Mouse (Mus musculus) lung, postnatal 0 days (tissue): ENCODE results near the gene Amdhd2. TPM values are rescaled to one million over a fixed set of nuclear protein-coding genes. Genes with fewer than 3 reads are reported as not detected.
A peak's percentile ranks its signal among the peaks of the same experiment; 100 is the strongest.

Experiments used
- ATAC-seq: fragments of 200-750 bp; cut with Nextera tagmentation; 2 replicates; pipeline ENCODE4 v1.8.0; 2017; ENCODE audit warnings: moderate library complexity
- DNase-seq: peaks from one replicate; pipeline ENCODE4 v3.0.0-alpha.2; 2016; ENCODE audit warnings: low spot score
- H3K27ac ChIP-seq: fragments of 300-500 bp; sonication (generic); 2 replicates; pipeline ENCODE4 v1.5.1; 2014; ENCODE audit warnings: antibody characterized with exemption, mild to moderate bottlenecking, low read length, mixed read lengths
- H3K27me3 ChIP-seq: fragments of 300-500 bp; sonication (generic); replicated peaks from 2 replicates; pipeline ENCODE4 v1.6.1; 2014; ENCODE audit warnings: low read length, mixed read lengths; ENCODE audit not compliant: insufficient read depth
- H3K36me3 ChIP-seq: fragments of 300-500 bp; sonication (generic); 2 replicates; pipeline ENCODE4 v1.6.1; 2014; ENCODE audit warnings: low read length, mixed read lengths; ENCODE audit not compliant: insufficient read depth
- H3K4me1 ChIP-seq: fragments of 300-500 bp; sonication (generic); 2 replicates; pipeline ENCODE4 v1.6.1; 2014; ENCODE audit warnings: antibody characterized with exemption, low read depth, low read length, mixed read lengths; ENCODE audit not compliant: insufficient read depth
- H3K4me2 ChIP-seq: fragments of 300-500 bp; sonication (generic); replicated peaks from 2 replicates; pipeline ENCODE4 v1.6.1; 2014; ENCODE audit warnings: low read depth, mild to moderate bottlenecking, low read length, moderate library complexity, mixed read lengths
- H3K4me3 ChIP-seq: fragments of 300-500 bp; sonication (generic); 2 replicates; pipeline ENCODE4 v1.5.1; 2014; ENCODE audit warnings: low read depth, low read length
- H3K9ac ChIP-seq: fragments of 300-500 bp; sonication (generic); replicated peaks from 2 replicates; pipeline ENCODE4 v1.6.1; 2014; ENCODE audit warnings: low read depth, mild to moderate bottlenecking
- H3K9me3 ChIP-seq: fragments of 300-500 bp; sonication (generic); 2 replicates; pipeline ENCODE4 v1.6.1; 2016; ENCODE audit warnings: low read length, mixed read lengths
- CTCF ChIP-seq: IDR thresholded peaks from 2 replicates; pipeline ENCODE4 v1.5.1; 2016; ENCODE audit warnings: antibody characterized with exemption, mild to moderate bottlenecking
- EP300 ChIP-seq: IDR thresholded peaks from 2 replicates; pipeline ENCODE4 v1.6.1; 2016; ENCODE audit warnings: antibody characterized with exemption, mild to moderate bottlenecking, control low read depth
- WGBS: fragments of 180-500 bp; shearing (Covaris S2); extraction: QIAGEN DNeasy Blood & Tissue Kit; methylation state at CpG from one replicate; pipeline ENCODE4 v1.1.7; 2014; 5-methylcytosine and 5-hydroxymethylcytosine counted together
- polyA plus RNA-seq: library from polyadenylated mRNA; unstranded; fragments of >200 nt; fragmentation: Nextera tagmentation; extraction: Ambion mirVana; gene quantifications from 2 replicates; pipeline ENCODE4 v1.2.1, GENCODE M21; 2015

The Amdhd2 gene
- polyA plus RNA-seq, 1 experiment from 2014 or later: 44.1 TPM

DNA sequence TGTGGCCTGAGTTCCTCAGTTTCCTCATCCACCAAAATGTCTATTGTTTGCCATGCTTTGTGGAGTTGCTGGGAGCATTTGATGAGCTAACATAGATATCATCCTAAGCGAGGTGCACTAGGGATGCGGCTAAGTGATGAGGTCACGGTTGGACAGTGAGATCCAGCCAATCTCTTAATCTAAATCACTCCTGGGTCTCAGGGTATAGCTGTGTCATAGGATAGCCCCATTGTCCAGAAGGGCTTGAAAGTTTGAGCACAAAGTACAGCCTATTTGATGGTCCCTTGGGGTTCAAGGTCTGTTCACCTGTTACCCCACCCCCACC is 46.3 kb upstream of the Amdhd2 start:
- Histone ChIP-seq H3K9ac (no peak overlapping the region), H3K36me3 (no peaks in the 10 kb centered on the region), H3K27me3 (0 out of 2 replicates have a peak, but pooled peaks cover 11% of the 10 kb centered on the region), H3K4me2 (no peak overlapping the region), H3K27ac (no peak overlapping the region), H3K9me3 (no peaks in the 10 kb centered on the region), H3K4me3 (no peak overlapping the region), H3K4me1 (peaks cover 30% of the 10 kb centered on the region)
- ATAC-seq (no peak), DNase-seq (no peak)
- WGBS: 66% methylated on average over 3 of the region's 3 CpGs
- TF ChIP-seq CTCF (no peak), EP300 (no peak)

DNA sequence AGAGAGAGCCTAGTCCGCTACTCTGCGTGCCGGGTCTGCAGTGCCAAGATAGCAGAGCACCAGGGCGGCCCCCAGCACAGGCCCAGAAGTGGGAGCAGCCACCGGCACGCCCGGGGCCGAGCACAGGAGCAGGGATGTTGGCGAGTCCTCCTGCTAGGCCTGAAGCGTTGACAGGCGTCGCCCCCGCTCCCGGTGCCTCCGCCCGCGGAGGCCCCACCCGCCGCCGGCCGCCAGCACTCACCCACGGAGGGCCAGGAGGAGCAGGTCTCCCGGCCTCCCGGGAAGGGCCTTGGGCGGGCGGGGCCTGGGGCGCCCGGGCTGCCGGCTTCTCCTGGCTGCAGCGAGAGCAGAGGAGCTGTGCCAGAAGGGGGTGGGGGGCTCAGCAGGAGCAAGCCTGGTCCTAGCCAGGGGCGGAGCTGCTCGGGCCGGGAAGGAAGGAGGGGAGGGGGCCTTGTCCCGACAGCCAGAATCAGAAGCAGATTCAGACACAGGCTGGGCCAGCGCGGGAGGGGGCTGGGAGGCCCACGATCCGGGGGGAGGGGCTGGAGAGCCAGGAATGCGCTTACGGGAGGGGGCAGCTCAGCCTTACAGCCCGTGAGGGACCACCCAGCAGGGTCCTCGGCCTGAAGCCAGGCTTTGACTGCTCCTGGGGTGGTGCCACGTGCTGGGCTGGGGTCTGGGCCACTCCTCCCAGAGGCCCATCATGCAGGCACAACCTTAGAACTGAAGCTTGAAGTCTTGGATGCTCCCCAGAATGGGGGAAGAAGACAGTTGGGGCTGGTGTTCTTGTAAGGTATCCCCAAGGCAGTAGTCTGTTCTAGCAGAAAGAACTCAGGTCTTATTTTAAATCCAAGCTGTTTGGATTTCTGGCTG is 45.7 kb upstream of the Amdhd2 start, which contains the start of gene Ntn3:
Gene Ntn3 (minus strand): TSS at position 489 of the 873 bp plus-strand sequence.
- 2% methylated on average over 36 of the region's 43 CpGs for WGBS
- TF ChIP-seq CTCF (no peak), EP300 (no peak)
- 0 out of 2 replicates have a peak, but pooled peaks cover 11% of the 10 kb centered on the region for H3K27me3 ChIP-seq
- H3K9ac ChIP-seq: peak within 1 kb of the TSS; percentile 45; the same call in 1 of the 2 replicates
- peaks cover 36% of the 10 kb centered on the region for H3K4me1 ChIP-seq
- peak; percentile 7 for ATAC-seq
- H3K4me3 ChIP-seq: peak within 1 kb of the TSS; percentile 36
- no peaks in the 10 kb centered on the region for H3K9me3 ChIP-seq
- peak within 1 kb of the TSS; percentile 64 for H3K4me2 ChIP-seq
- H3K36me3 ChIP-seq: no peaks in the 10 kb centered on the region
- DNase-seq: peak; percentile 36
- H3K27ac ChIP-seq: peak within 1 kb of the TSS; percentile 16; the same call in 1 of the 2 replicates

DNA sequence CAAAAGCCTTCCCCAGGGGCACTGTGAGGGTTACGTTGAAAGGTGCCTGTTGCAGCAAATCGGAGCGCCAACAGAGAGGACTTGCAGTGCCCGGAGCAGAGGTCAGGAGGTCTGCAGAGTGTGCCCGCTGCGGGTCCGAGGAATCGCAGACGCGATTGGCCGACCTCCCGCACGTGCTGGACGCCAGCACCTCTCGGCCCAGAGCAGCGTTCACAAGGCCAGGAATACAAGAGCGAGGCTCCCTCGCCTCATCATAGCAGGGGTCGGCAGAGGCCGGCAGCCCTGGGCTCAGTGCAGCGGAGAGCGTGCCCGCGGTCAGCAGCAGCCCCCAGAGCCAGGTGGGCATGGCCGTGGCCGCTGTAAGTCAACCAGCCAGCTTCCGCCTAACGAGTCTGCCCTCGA is 45.1 kb upstream of the Amdhd2 start:
- Histone ChIP-seq H3K9me3 (no peaks in the 10 kb centered on the region), H3K27me3 (0 out of 2 replicates have a peak, but pooled peaks cover 11% of the 10 kb centered on the region), H3K27ac (peak overlapping the region; percentile 16; the same call in 1 of the 2 replicates), H3K4me3 (peak overlapping the region; percentile 36), H3K4me1 (peaks cover 40% of the 10 kb centered on the region), H3K9ac (peak overlapping the region; percentile 45; the same call in 1 of the 2 replicates), H3K36me3 (no peaks in the 10 kb centered on the region), H3K4me2 (peak overlapping the region; percentile 64)
- DNase-seq (no peak), ATAC-seq (0 out of 2 replicates have a peak, but pooled peaks have one; percentile 0)
- 5% methylated on average over 29 of the region's 29 CpGs for WGBS
- TF ChIP-seq CTCF (no peak), EP300 (no peak)

DNA sequence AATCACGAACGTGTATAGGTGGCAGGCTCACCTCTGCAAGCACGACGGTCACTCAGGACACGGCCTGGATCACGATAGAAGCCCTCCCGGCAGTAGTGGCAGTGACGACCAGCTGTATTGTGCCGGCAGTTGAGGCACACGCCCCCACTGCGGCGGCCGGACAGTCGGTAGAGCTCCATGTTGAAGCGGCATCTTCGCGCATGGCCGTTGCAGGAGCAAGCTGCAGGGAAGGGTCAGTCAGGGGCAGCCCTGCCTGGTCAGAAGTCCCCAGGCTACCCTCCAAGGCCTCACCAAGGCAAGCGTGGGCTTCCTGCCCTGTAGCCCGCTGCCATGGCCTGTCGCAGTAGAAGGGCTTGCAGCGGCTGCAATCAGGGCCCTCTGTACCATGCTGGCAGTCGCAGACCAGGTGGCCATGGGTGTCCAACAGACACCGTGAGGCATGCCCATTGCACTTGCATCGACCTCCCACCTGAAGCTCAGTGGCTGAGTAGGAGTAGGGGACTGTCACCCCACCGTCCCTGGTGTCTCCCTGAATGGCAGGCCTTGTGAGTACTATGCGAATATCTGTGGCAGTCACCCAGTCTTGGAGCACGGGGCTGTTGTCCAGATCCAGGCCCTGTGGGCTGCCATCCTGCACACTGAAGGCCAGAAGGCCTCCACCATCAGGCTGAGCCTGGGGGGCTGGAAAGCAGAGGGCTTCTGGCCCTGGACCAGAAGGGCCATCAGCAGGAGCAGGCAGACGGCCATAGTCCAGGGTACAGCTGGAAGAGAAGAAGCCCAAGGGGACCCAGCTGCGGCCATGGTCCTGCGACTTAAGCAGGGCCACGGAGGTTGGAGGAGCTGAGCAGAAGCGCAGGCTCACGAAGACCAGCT is 44.4 kb upstream of the Amdhd2 start:
- Histone ChIP-seq H3K27me3 (0 out of 2 replicates have a peak, but pooled peaks cover 11% of the 10 kb centered on the region), H3K4me3 (0 out of 2 replicates have a peak overlapping the region, but pooled peaks have one; percentile 36), H3K4me1 (peaks cover 40% of the 10 kb centered on the region), H3K9me3 (no peaks in the 10 kb centered on the region), H3K27ac (no peak overlapping the region), H3K9ac (peak overlapping the region; percentile 45; the same call in 1 of the 2 replicates), H3K4me2 (peak overlapping the region; percentile 64), H3K36me3 (no peaks in the 10 kb centered on the region)
- DNase-seq: no peak
- no peak for ATAC-seq
- WGBS: 68% methylated on average over 34 of the region's 34 CpGs
- TF ChIP-seq EP300: no peak
- no peak for TF ChIP-seq CTCF

DNA sequence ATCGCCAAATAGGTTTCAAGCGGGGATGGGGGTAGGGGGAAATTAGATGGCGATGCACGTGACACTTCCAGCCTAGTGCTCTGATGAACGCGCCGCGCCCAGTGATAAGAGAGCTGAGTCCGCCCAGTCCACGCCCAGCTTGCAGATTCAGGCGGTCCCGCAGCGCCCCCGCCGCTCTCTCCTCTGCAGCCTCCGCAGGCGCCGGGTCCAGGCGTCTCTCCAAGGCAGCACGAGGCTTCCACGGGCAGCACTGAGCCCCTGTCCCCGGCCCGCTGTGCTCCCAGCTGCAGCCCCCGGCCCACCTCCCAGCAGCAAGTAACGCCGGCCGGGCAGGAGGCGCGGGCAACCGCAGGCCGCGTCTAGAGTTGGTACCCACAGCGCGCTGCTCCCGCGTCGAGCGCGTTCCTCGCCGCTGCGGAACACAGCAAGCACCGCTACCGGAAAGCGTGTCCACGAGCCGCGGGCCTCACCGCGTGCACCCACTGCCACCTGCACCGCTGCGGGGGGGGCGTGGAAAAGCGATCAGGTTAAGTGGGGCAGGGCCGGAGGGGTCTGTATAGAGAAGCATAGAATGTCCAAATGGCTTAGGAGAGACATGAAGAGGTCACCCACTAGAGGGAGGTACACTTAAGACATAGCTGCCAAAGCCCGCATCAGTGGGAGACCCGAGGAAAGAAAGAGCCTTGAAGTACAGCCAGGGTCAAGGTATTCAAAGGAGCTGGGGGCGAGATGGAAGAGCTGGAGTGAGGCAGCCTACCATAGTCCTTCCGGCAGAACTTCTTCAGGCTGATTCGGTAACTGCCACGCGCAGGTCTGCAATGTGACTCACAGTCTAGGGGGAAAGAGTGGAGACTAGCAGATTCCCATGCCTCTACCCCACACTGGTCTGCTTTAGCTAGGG is 43.1 kb upstream of the Amdhd2 start:
- no peak overlapping the region for H3K9ac ChIP-seq
- H3K36me3 ChIP-seq: no peaks in the 10 kb centered on the region
- 0 out of 2 replicates have a peak, but pooled peaks cover 11% of the 10 kb centered on the region for H3K27me3 ChIP-seq
- no peaks in the 10 kb centered on the region for H3K9me3 ChIP-seq
- no peak overlapping the region for H3K27ac ChIP-seq
- H3K4me1 ChIP-seq: peaks cover 34% of the 10 kb centered on the region
- TF ChIP-seq EP300 (no peak), CTCF (peak; percentile 25)
- peak overlapping the region; percentile 31 for H3K4me3 ChIP-seq
- 5% methylated on average over 58 of the region's 62 CpGs for WGBS
- DNase-seq (peak; percentile 60), ATAC-seq (peak; percentile 20)
- peak overlapping the region; percentile 95 for H3K4me2 ChIP-seq
